Mouse (Mus musculus): Measurements from ENCODE around the gene Rasgef1b. TPM values are rescaled to one million over a fixed set of nuclear protein-coding genes. Genes with fewer than 3 reads are reported as not detected.
A peak's percentile ranks its signal among the peaks of the same experiment; 100 is the strongest.

The Rasgef1b gene
- polyA plus RNA-seq, 2 experiments, result 4.3 to 9.2 TPM

DNA sequence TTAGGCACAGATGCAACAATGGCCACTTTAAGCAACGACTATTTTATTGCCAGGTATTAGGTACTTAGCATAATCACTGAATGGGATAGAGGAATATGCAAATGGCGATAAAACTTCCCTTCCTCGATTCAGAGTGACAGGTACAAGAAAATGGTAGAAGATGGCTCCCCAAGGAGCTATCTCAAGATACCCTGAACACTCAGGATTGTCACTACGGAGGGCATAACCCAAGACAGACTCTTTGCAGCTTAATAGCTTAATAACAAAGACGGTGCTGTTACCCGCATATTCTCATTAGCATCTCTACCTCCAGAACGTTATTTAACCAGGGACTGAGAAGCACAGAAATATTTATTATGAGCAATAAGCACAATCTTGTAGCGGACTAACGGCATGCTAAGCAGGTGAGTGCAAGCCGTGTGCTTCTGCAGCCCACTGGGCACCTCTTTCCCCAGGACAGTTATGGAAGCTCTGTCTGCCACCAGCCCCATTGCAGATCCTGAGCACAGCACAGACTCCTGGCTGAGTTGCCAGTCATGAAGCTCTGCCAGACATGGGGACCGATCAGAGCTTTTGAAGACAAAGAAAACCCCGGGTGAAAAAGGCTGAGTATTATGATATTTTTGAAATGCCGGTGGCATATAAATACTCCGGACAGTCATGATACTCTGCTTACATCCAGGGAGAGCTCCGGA is 122.6 kb downstream of the Rasgef1b start:
- Histone ChIP-seq H3K9ac (ENCODE audit: low read depth, low read length, severe bottlenecking) (no peak overlapping the region), H3K9me3 (ENCODE audit: control insufficient read depth, low read length) (no peaks in the 10 kb centered on the region), H3K27me3 (ENCODE audit: control insufficient read depth, insufficient read depth, low read length) (no peaks in the 10 kb centered on the region), H3K4me3 (replicated peaks; ENCODE audit: low read length) (no peak overlapping the region), H3K4me1 (ENCODE audit: control insufficient read depth, insufficient read depth, low read length) (no peaks in the 10 kb centered on the region), H3K36me3 (ENCODE audit: control insufficient read depth, insufficient read depth, low read length) (no peaks in the 10 kb centered on the region), H3K27ac (replicated peaks; ENCODE audit: low read depth, low read length) (no peak overlapping the region), H3K4me2 (replicated peaks; ENCODE audit: low read depth, low read length, severe bottlenecking) (no peak overlapping the region)
- DNase-seq (ENCODE audit: low spot score) (no peak), ATAC-seq (ENCODE audit: low FRiP score, low read depth) (no peak)
- 75% methylated on average over 15 of the region's 15 CpGs for whole genome bisulfite sequencing
- TF ChIP-seq POLR2A (IDR thresholded peaks at IDR 0.05; ENCODE audit: borderline replicate concordance, extremely low read depth, insufficient read depth, insufficient read length), result no peak

DNA sequence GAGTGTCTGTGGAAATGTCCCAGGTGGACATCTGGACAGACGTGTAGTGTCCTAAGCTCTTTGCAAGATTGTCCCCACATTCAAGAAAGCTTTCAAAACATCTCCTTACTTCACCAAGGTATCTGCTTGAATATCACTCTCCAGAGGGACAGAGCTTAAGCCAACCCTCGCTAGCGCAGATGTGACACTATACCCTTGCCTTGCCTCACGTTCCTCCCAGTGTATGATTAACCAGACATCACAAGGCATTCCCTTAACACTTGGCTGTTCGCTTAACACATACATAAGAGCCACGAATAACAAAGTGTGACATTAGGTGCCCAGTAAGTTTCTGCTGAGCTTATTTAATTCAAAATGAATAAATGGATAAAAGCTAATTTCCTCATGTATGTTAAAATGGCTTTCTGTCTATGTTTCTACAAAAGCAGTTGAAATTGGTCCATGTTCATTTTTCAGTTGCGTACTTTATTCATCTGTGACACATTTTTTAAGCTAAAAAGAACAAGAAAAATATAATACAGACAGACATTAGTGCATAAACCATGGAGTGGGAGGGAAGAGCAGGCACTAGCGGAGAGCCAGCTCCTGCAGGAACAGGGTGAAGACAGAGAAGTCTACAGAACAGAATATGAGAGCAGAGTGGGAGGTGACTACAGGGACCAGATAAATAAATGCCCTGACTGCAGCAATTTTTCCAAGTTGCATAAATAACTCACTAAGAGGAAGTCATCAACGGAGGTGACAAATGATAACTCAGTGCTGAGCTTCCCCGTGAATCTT is 126.4 kb downstream of the Rasgef1b start:
- 79% methylated on average over 10 of the region's 10 CpGs for WGBS

DNA sequence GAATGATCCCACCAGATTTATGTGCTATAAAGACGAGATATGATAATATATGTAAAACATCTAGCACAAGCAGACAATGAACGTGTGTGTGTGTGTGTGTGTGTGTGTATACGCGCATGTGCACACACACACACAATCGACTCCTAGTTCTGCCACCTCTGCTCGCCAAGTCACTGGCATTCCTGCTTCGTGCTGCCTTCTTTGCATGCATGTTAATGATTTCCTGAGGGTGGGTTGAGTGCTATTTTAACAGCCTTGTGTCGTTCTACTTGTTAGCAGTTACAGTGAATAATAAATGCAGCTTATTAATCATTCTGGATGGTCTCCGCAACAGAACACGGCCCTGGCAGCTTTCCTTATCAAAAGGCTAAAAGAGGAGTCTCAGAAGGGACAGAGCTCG is 129.5 kb downstream of the Rasgef1b start:
- H3K36me3 ChIP-seq (ENCODE audit: control insufficient read depth, insufficient read depth, low read length), result no peaks in the 10 kb centered on the region
- WGBS, result 61% methylated on average over 11 of the region's 11 CpGs
- no peak for TF ChIP-seq POLR2A (IDR thresholded peaks at IDR 0.05; ENCODE audit: borderline replicate concordance, extremely low read depth, insufficient read depth, insufficient read length)
- peaks cover 8% of the 10 kb centered on the region for H3K4me1 ChIP-seq (ENCODE audit: control insufficient read depth, insufficient read depth, low read length)
- no peaks in the 10 kb centered on the region for H3K27me3 ChIP-seq (ENCODE audit: control insufficient read depth, insufficient read depth, low read length)
- H3K4me3 ChIP-seq (replicated peaks; ENCODE audit: low read length), result no peak overlapping the region
- H3K9me3 ChIP-seq (ENCODE audit: control insufficient read depth, low read length), result no peaks in the 10 kb centered on the region
- DNase-seq (ENCODE audit: low spot score) (no peak), ATAC-seq (ENCODE audit: low FRiP score, low read depth) (no peak)
- H3K27ac ChIP-seq (replicated peaks; ENCODE audit: low read depth, low read length), result no peak overlapping the region
- H3K4me2 ChIP-seq (replicated peaks; ENCODE audit: low read depth, low read length, severe bottlenecking), result no peak overlapping the region
- H3K9ac ChIP-seq (ENCODE audit: low read depth, low read length, severe bottlenecking), result no peak overlapping the region

More for the DNA sequence above, 126.4 kb downstream of the Rasgef1b start:
- no peak overlapping the region for H3K27ac ChIP-seq (replicated peaks; ENCODE audit: low read depth, low read length)
- H3K27me3 ChIP-seq (ENCODE audit: control insufficient read depth, insufficient read depth, low read length), result no peaks in the 10 kb centered on the region
- no peak overlapping the region for H3K4me3 ChIP-seq (replicated peaks; ENCODE audit: low read length)
- peaks cover 8% of the 10 kb centered on the region for H3K4me1 ChIP-seq (ENCODE audit: control insufficient read depth, insufficient read depth, low read length)
- no peak for TF ChIP-seq POLR2A (IDR thresholded peaks at IDR 0.05; ENCODE audit: borderline replicate concordance, extremely low read depth, insufficient read depth, insufficient read length)
- no peaks in the 10 kb centered on the region for H3K9me3 ChIP-seq (ENCODE audit: control insufficient read depth, low read length)
- H3K36me3 ChIP-seq (ENCODE audit: control insufficient read depth, insufficient read depth, low read length), result no peaks in the 10 kb centered on the region
- no peak overlapping the region for H3K9ac ChIP-seq (ENCODE audit: low read depth, low read length, severe bottlenecking)
- ATAC-seq (ENCODE audit: low FRiP score, low read depth) (no peak), DNase-seq (ENCODE audit: low spot score) (no peak)
- H3K4me2 ChIP-seq (replicated peaks; ENCODE audit: low read depth, low read length, severe bottlenecking), result no peak overlapping the region

DNA sequence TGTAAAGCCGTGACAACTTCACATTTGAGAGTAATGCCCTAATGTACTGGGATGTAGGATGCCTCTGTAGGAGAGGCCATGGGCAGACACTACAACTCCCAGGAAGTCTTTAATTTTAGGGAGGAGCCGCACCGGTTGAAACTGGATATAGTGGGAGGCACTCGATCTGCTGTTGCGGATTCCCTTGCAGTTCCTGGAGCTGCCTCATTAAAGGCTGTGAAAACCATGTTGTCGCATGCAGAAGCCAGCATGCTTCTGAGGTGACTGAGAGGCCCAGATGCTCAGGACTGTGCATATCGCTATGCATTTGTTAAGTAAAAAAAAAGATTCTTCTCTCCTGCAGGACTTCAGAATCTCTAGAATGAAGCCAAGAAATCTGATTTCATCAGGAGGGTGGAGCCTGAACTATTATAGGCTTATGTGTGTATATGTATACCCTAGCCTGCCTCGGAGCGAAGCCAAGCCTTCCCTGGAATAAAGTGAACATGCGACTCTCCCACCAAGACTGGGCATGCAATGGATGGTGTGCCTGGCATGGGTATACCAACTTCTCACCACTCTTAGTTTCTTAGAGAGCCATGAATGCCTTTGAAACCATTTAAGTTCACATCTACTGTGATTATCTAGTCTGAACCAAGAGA is 130.3 kb downstream of the Rasgef1b start:
- no peak for ATAC-seq (ENCODE audit: low FRiP score, low read depth)
- 37% methylated on average over 10 of the region's 10 CpGs for WGBS
- Histone ChIP-seq H3K4me2 (replicated peaks; ENCODE audit: low read depth, low read length, severe bottlenecking) (no peak overlapping the region), H3K36me3 (ENCODE audit: control insufficient read depth, insufficient read depth, low read length) (no peaks in the 10 kb centered on the region), H3K9ac (ENCODE audit: low read depth, low read length, severe bottlenecking) (no peak overlapping the region), H3K9me3 (ENCODE audit: control insufficient read depth, low read length) (no peaks in the 10 kb centered on the region), H3K4me1 (ENCODE audit: control insufficient read depth, insufficient read depth, low read length) (peaks cover 8% of the 10 kb centered on the region), H3K27me3 (ENCODE audit: control insufficient read depth, insufficient read depth, low read length) (no peaks in the 10 kb centered on the region), H3K4me3 (replicated peaks; ENCODE audit: low read length) (no peak overlapping the region), H3K27ac (replicated peaks; ENCODE audit: low read depth, low read length) (no peak overlapping the region)
- peak; percentile 21 for DNase-seq (ENCODE audit: low spot score)
- no peak for TF ChIP-seq POLR2A (IDR thresholded peaks at IDR 0.05; ENCODE audit: borderline replicate concordance, extremely low read depth, insufficient read depth, insufficient read length)

DNA sequence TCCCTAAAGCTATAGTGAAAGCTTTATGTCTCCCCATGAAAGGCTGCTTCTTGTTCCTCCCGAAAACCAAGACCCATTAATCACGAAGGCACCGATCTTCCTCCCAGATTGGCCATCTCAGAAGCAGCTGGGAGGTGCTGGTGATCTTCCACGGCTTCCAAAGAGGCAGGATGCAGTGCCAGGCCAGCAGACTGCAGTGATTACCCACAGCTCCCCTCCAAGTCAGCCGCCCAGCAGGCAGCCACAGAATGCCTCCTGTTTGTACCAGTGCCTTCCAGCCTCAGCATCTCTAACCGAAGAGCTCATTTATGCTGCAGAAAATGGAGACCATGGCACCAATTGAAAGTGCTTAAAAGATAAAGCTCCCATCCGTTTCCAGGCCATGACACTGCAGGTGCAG is 131.2 kb downstream of the Rasgef1b start:
- Histone ChIP-seq H3K4me1 (ENCODE audit: control insufficient read depth, insufficient read depth, low read length) (peaks cover 8% of the 10 kb centered on the region), H3K4me2 (replicated peaks; ENCODE audit: low read depth, low read length, severe bottlenecking) (no peak overlapping the region), H3K36me3 (ENCODE audit: control insufficient read depth, insufficient read depth, low read length) (no peaks in the 10 kb centered on the region), H3K9ac (ENCODE audit: low read depth, low read length, severe bottlenecking) (no peak overlapping the region), H3K9me3 (ENCODE audit: control insufficient read depth, low read length) (no peaks in the 10 kb centered on the region), H3K27ac (replicated peaks; ENCODE audit: low read depth, low read length) (no peak overlapping the region), H3K27me3 (ENCODE audit: control insufficient read depth, insufficient read depth, low read length) (no peaks in the 10 kb centered on the region), H3K4me3 (replicated peaks; ENCODE audit: low read length) (no peak overlapping the region)
- no peak for TF ChIP-seq POLR2A (IDR thresholded peaks at IDR 0.05; ENCODE audit: borderline replicate concordance, extremely low read depth, insufficient read depth, insufficient read length)
- ATAC-seq (ENCODE audit: low FRiP score, low read depth) (no peak), DNase-seq (ENCODE audit: low spot score) (no peak)
- WGBS, result 42% methylated on average over 7 of the region's 7 CpGs
